Mouse (Mus musculus): ENCODE data around the gene Tfap2e. TPM values are rescaled to one million over a fixed set of nuclear protein-coding genes. Genes with fewer than 3 reads are reported as not detected.

Tfap2e gene
- total RNA-seq, 1 experiment from 2014 or later: not detected

DNA sequence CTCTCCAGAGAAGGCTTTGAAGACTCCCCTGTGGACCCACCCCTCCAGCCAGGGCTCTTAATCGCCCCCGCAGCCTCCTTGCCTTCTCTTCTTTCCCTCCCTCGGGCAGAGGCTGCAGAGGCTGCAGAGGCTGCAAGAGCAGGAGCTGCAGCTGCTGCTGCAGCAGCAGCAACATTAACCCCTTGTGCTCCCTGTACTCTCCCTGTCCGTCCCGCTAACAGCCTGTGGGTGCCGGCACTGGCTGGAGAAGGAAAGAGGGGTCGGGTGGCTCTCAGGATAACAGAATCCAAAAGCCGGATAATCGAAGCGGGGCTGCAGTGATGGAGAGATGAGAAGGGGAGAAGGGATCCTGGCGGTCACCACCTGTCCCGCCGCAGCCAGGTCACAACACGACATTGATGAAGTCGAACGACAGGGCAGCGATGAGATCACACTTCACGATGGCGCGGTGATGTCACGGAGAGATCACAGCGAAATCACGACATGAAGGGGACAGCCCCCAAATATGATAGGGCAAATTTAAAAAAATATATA lies 16.6 kb upstream of the Tfap2e start:
- peak; percentile 4; the same call in 1 of the 2 replicates for ATAC-seq (replicated peaks; ENCODE audit: low read depth, poor library complexity, severe bottlenecking)

DNA sequence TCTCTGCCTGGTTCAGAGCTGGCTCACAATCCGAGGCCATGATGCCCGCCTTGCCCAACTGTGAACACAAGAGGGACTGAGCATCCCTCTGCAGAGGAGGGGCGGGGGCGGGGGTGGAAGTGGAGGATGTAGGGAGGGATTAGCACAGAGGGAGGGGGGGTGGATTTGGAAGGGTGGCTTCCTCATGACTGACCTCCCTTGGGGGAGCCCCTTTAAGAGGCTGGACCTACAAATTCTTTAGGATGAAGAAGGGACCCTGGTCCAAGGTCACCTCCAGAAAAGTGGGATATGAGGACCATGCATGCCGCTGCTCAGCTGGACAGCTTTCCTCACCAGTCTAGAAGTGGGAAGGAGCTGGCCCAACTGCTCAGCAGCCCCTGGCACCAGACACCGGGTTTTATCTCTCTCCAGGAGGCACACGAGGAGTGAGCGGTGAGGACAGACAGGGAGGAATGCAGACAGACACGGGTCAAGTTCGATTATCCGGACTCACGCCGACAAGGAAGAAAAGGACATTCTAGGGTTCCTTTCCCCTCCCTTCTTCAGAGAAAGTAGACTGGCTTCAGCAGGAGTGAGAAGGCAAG lies 16.1 kb upstream of the Tfap2e start:
- ATAC-seq (replicated peaks; ENCODE audit: low read depth, poor library complexity, severe bottlenecking): no peak

DNA sequence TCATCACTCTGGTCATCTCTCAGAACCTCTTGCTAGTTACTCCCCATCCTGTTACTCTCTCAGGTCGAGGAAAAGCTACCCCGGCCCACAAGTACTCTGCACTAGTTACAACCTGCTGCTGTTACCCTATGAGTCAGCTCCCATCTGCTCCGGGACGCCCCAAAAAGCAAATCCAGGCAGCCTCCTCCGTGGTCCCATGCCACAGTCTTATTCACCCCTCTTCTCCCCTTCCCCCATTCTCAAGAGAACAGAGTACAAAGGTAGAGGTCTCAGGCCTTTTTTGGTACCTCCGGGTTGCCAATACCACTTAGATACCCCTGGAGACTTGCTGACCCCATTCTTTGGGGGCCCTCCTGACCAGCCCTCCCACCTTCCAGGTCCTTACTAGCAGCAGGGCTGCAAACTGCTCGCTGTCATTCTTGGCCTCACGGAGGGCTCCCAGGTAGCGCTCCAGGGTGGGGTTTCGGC lies 15.6 kb upstream of the Tfap2e start:
- no peak for ATAC-seq (replicated peaks; ENCODE audit: low read depth, poor library complexity, severe bottlenecking)

DNA sequence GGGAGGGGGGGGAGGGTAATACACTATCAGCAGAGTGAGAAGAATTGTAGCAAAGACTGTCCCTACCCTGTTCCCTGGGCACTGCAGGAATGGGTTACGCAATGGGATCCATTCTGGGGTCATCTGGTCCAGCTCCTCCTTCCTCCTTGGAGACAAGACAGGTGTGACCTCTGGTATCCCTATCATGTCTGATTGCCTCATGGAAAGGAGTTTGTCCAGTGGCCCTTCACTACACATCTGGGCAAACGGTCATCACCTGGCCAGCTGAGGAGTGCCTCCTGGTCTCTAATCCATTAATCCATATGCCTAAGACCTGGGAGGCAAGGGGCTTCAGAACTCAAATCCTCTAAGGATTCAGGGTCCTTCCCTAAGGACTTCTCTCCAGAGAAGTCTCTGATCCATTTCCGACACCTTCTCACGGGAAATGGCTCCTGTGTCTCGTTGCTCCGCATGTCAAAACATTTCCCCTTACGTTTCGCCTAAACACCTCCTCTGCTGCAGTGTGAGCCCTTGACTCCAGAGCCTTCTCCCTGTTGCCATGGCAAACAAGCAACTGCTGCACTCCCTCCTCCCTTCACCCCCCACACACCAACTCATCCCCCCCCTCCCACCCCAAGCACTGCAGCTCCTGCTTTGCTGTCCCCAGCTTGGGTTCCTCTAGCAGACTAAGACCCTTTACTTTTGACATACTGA lies 15.0 kb upstream of the Tfap2e start:
- ATAC-seq (replicated peaks; ENCODE audit: low read depth, poor library complexity, severe bottlenecking): no peak

DNA sequence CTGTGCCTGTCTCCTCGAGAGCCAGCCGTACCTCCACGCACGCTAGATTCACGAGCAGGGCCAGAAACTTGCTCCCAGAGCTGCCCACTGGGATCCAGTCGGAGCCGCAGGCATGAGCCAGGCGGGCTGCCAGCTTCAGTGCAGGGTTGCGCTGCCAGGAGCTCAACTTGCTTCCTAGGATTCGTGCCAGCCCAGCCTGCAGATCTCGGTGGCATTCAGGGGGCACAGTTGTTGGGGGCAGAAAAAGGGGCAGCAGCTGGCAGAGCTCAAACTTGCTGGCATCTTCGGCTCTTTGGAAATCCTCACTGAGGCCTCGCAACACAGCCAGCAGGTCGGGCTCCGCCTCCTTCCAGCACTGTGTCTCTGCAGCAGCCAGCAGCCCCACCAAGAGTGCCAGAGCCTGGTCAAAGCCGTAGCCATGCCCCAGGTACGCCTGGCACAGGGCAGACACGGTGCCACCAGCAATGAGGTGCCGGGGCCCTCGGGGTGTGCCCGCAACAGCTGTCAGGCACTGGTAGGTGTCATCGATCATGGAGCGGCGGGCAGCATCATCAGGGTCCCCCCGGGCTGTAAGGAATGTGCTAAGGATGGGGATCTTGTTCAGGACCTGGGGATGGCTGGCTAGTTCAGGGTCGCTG lies 14.1 kb upstream of the Tfap2e start:
- no peak for ATAC-seq (replicated peaks; ENCODE audit: low read depth, poor library complexity, severe bottlenecking)

DNA sequence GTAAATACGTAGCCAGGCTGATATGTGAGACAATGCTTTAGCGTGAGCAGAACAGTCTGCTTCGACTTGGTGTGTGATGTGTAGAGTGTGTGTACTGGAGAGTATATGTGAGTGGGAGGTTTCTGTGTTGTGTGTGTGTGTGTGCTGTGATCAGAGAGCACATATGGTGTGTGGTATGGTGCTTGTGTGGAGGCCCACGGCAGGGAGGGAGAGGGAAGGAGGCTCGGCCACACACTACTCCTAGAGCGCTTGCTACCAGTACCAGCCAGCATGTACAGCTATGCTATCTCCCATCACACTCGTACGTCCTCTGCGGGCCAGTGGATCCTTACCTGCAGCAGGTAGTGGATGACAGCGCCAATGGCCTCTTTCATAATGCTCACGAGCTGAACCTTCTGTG lies 13.5 kb upstream of the Tfap2e start:
- no peak for ATAC-seq (replicated peaks; ENCODE audit: low read depth, poor library complexity, severe bottlenecking)

DNA sequence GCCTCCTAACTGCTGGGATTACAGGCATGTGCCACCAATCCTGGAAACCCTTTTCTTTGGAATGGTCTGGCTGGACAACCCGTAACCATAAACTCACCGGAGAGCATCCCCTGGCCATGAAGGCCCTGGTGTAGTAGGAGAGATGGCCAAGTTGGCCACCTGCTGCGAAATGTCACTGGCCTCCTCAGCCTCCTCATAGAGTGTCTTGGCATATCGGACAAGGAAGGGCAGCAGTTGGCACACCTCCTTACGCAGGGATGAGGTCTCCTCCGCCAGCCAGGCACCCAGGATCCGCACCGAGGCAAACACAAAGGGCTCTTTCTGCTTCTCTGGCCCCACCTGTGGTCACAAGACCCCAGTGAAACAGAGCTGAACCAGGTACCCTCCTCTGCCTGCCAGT lies 12.3 kb upstream of the Tfap2e start:
- ATAC-seq (replicated peaks; ENCODE audit: low read depth, poor library complexity, severe bottlenecking): no peak

DNA sequence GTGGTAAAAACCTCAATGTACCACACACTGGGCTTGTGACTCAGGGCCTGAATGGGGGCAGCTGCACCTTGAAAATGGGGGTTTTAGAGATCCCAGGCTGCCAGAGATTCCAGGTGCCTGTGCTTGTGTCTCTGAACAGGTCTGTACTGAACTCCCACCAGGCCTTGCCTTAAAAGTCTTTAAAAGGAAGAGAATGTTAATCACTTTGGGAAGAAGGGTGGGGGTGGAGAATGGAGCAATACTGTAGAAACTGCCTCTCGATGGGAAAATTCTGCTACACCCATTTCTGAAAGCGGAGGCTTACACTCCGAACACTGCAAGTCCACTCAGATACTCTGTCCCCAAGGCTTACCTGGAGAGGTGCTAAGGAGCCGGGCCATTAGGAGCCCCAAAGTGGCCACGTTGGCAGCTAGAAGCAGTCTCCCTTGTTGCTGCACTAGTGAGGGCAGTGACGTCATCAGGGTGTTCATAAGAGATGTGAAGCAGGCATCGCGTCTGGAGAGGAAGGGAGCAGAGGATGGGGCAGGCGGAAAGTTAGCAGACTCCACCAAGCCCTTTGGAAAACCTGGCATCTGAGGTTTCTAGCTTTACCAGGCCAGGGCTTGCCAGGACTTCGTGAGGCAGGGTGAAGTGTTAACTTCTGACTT lies 10.3 kb upstream of the Tfap2e start:
- no peak for ATAC-seq (replicated peaks; ENCODE audit: low read depth, poor library complexity, severe bottlenecking)

DNA sequence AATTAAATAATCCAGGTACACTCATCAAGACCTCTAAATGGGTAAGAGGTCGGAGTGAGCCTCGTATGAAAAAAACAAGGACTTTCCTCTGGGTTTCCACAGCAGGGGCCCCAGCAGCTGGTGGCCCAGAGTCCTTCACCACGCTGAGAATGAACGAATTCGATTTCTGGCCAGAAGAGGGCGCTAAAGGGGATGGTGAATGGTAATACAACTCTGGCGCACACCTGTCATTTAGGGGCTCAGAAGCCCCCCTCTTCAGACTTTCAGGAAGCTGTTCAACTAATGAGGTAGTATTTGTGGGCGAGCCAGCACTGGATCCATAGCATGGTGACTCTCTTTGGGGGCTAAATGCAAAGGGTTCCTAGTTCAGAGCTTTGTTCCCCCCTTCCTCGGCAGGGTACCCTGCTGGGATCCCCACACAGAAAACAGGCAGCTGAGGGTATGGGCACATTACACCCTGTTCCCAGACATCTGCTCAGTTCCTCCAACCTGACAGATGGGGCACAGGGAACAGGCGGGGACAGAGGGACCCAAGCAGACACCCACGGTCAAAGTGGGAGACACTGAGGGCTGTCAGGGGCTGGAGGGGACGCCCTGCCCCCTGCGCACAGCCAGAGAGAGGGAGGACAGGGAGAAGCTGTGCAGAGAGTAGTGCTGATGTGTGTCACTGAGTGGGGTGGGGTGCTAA lies 9.6 kb upstream of the Tfap2e start:
- peak; percentile 52 for ATAC-seq (replicated peaks; ENCODE audit: low read depth, poor library complexity, severe bottlenecking)

DNA sequence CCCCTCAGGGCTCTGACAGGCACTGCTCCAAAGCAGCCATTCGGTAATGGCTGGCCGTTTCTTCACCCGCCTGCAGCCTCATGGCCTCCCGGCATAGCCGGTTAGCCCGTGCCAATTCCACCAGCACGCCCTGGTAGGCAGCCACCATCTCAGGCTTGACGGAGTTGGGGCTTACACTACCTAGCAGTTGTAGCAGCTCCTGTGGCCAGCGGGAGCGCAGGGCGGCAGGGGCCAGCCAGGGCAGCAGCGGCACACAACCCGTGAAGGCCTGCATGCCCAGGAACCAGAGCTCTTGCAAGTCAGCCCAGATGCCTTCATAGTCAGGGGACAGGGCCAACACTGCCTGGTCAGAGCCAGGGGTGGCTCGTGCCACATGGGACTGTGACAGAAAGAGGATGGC lies 8.8 kb upstream of the Tfap2e start:
- ATAC-seq (replicated peaks; ENCODE audit: low read depth, poor library complexity, severe bottlenecking): no peak

DNA sequence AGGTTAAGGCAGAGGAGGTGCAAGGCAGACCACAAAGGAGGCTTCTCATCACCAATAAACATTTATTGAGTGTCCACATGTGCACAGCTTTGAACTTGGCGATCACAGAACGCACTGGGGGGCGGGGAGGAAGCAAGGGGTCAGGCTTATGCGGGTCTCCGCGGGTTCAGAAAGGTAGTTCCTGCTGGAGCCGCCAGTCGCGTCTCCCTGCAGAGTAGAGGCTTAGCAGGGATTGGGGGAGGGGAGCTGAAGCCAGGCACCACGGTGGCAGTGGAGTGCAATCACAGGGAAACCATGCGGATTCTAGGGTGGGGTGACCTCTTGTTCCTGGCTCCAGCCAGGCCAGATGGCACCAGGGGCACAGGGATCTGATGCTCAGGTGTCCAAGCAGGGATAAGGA lies 7.7 kb upstream of the Tfap2e start:
- no peak for ATAC-seq (replicated peaks; ENCODE audit: low read depth, poor library complexity, severe bottlenecking)

DNA sequence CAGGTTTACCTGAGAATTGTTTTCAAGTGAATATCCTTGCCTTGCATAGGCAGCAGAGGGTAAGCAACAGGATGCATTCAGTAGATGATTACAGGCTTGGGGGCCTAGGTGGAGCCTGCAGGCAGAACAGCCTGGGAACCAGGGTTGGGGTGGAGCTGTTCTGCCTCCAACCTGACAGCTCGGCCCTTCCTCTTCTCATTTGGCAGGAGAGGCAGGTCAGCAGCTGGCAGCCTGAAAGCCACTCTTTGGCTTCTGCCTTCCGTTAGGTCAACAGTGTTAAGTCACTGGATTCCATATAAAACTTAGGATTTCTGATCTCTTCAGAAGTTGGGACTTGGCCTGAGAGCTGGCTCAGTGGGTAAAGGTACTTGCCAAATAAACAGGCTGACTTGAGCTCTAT lies 6.9 kb upstream of the Tfap2e start:
- ATAC-seq (replicated peaks; ENCODE audit: low read depth, poor library complexity, severe bottlenecking): no peak

DNA sequence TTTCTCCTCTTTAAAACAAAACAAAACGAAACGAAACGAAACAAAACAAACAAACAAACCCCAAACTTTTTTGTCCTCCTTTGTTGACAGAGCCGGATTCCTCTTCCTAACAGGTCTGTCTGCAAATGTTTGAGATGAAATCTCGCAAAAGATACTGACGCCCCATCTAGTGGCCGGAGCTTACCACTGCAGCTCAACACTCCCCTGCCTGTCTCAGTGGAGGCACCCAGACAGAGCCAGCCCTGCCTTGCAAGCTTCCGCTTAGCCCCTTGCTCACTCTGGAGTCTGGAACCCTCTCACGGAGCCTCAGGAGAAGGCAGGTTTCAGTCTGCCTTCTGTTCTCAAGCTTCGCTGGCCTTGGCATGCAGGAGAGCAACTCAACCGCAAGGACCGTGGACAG lies 5.4 kb upstream of the Tfap2e start:
- ATAC-seq (replicated peaks; ENCODE audit: low read depth, poor library complexity, severe bottlenecking): peak; percentile 88

DNA sequence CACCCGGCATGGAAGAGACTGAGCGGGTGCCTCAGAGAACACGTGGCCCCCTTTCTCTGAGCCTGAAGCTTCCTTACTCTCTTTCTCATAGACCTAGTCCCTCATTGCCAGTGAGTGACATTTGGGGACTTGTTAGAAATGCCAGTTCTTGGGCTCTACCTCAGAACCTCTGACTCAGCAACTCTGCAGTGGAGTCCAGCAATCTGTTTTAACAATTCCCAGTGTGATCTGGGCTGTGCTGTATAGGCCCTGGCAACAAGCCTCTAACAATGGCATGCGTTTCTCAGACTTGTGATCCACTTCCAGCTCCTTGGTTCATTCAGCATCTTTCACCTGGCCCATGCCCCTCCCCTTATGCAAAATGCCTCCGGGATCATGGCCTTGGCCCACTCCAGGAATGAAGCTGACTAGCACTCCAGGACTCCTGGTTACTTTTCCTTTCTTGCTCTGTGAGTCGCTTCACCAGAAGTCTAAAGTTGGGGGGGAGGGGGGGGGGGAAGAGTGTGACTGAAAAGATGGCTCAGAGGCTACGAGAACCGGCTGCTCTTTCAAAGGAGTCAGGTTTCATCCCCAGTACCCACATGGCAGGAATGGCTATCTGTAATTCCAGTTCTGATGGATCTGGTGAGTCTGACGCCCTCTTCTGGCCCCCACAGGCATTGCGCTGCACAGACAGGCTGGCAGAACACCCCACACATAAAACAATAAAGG lies 4.1 kb upstream of the Tfap2e start:
- ATAC-seq (replicated peaks; ENCODE audit: low read depth, poor library complexity, severe bottlenecking): no peak

DNA sequence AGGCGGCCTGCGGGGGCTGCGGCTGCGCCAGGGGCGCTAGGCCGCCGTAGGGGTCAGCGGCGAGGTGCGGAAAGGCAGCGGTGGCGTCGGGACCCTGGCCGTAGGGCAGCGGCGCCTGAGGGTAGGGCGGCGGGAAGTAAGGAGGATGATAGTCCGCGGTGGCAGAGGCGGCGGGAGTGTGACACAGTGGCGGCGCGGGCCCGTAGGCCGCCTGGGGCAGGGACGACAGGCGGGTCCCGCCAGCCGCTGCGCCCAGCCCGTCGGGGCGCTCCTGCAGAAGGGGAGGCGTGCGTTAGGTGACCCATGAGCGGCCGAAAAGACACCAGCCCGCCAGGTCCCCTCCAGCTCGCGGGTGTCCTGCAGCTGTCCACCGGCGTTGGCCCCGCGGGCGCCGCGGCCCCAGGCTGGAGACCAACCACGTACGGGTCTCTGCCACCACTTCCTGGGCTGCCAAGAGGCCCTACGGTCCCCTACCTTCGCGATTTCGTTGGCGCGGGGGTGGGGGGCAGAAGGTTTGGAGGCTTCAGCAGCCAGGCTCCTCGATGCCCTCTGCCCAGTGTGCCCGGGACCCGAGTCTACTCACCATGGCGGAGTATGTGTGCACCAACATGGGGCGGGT lies 549 bp downstream of the Tfap2e start:
- ATAC-seq (replicated peaks; ENCODE audit: low read depth, poor library complexity, severe bottlenecking): peak; percentile 23

DNA sequence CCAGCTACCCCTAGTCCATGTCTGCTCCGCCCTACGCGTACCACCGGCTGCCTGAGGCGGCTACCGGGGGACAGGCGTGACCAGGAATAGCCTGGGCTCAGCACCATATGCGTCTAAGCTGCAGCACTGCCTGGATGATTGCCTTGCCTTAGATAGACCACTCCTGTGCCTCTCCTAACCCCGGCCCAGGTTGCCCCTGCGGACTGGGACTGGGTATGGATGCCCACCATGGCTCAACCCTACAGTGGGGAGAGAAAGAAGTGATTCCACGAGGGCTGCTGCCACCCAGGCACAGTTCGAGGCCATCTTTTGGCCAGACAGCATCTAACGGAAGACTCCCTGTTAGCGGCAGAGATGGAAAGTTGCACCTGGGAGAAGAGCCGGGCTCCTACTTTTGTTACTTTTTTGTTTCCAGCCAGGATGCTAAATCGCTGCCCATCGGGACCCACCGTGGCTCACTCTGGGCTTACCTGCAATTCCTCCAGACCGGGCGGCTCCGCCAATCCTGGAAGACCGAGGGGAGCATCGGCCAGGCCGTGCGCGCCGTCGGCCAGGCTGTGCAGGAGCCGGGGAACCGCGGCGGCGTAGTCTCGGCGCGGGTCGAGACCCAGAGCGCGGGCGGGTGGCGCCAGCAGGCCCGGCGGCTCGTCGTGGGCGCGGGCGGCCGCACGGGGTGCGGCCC lies 1.2 kb downstream of the Tfap2e start:
- ATAC-seq (replicated peaks; ENCODE audit: low read depth, poor library complexity, severe bottlenecking): no peak

DNA sequence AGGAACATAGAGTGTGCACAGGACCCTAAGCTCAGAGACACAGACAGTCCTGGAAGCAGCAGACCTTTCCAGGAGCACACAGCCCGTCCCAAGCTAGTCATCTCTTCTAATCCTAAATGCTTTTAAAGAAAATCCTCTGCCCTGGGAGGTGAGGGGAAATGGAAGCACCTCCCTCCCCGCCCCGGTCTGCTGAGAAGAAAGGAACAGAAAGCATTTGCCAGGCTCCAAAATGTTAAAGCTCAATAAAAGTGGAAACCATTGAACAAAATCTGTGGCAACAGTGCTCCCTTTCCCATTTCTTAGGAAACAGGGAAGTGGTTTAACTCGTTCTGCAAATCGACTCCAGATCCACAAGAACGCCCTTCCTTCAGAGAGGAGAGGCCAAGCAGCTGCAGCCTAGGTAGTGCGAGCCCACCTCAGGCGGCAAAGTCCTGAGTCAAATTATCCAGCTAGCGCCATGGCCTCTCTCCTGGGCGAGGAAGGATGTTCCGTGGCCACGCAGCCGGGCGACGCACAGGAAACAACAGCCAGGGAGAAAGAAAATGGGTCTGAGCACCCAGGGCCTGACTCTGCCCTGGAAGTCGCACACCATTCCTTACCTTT lies 1.9 kb downstream of the Tfap2e start:
- no peak for ATAC-seq (replicated peaks; ENCODE audit: low read depth, poor library complexity, severe bottlenecking)

Data from common myeloid progenitor, adult 5-6 weeks (primary cell).